Mouse (Mus musculus): Measurements from ENCODE around the gene Ncf2.

DNA sequence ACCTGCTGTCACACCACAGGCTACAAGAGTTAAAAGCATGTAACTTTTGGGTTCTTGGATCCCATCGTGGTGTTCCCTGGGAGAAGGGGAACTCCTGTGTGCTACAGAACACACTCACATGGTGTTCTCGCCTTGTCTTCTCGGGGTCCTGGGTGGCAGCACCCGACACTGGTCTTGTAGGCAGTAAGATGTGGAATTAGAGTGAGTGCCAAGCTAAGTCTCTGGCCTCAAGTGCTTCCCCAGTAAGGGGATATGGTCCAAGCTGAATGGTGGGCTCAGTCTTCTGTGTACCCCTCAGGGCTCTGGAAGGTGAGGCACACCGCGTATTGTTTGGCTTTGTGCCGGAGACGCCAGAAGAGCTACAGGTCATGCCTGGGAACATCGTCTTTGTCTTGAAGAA, 30.1 kb downstream of the Ncf2 start:
- TF ChIP-seq E2F4 (IDR thresholded peaks at IDR 0.05; ENCODE audit: insufficient read depth) (no peak), POLR2A (IDR thresholded peaks at IDR 0.05; ENCODE audit: insufficient read length, low read depth) (no peak), POLR2AphosphoS2 (IDR thresholded peaks at IDR 0.05; ENCODE audit: insufficient read length, low read depth) (peak; percentile 17), CEBPB (IDR thresholded peaks at IDR 0.05; ENCODE audit: insufficient read depth, poor library complexity, severe bottlenecking) (no peak), TCF3 (IDR thresholded peaks at IDR 0.05; ENCODE audit: insufficient read length, low read depth) (no peak), MAX (IDR thresholded peaks at IDR 0.05; ENCODE audit: low read depth) (no peak), MYOG (IDR thresholded peaks at IDR 0.05; ENCODE audit: control insufficient read depth in 1 of 3, insufficient read depth in 1 of 3, insufficient read length in 2 of 3, low read depth in 2 of 3) (no peak), MYOD1 (IDR thresholded peaks at IDR 0.05; ENCODE audit: control insufficient read depth in 1 of 3, insufficient read length in 2 of 3, low read depth in 2 of 3) (no peak), SRF (IDR thresholded peaks at IDR 0.05; ENCODE audit: control insufficient read depth, insufficient read length, low read depth) (no peak), USF1 (IDR thresholded peaks at IDR 0.05; ENCODE audit: low read depth) (no peak)
